Mouse (Mus musculus): ENCODE measurements around the gene Atp8a1.

Gene Atp8a1

GRCm38 (mm10) chr5:67847253-67848165 lies at the start of gene Atp8a1:
TSS of gene Atp8a1 (minus strand) at chr5:67847434.
- DNase-seq (ENCODE audit: low read depth, low spot score), result peak; percentile 96

- DNase-seq (ENCODE audit: low read depth, low spot score), result no peak
Observed at GRCm38 (mm10) chr5:67884422-67885210, 37.4 kb upstream of the Atp8a1 start.

- no peak for DNase-seq (ENCODE audit: low read depth, low spot score)
Observed at GRCm38 (mm10) chr5:67883564-67884171, 36.4 kb upstream of the Atp8a1 start.

GRCm38 (mm10) chr5:67871414-67871813 lies 24.2 kb upstream of the Atp8a1 start:
- no peak for DNase-seq (ENCODE audit: low read depth, low spot score)

GRCm38 (mm10) chr5:67866221-67866620 lies 19.0 kb upstream of the Atp8a1 start:
- DNase-seq (ENCODE audit: low read depth, low spot score), result no peak

- DNase-seq (ENCODE audit: low read depth, low spot score), result no peak
Observed at GRCm38 (mm10) chr5:67865670-67866069, 18.4 kb upstream of the Atp8a1 start.

- no peak for DNase-seq (ENCODE audit: low read depth, low spot score)
Observed at GRCm38 (mm10) chr5:67864508-67865060, 17.4 kb upstream of the Atp8a1 start.

GRCm38 (mm10) chr5:67863950-67864391 lies 16.7 kb upstream of the Atp8a1 start:
- no peak for DNase-seq (ENCODE audit: low read depth, low spot score)

GRCm38 (mm10) chr5:67854963-67855606 lies 7.9 kb upstream of the Atp8a1 start:
- DNase-seq (ENCODE audit: low read depth, low spot score), result no peak

- no peak for DNase-seq (ENCODE audit: low read depth, low spot score)
Observed at GRCm38 (mm10) chr5:67852860-67853259, 5.6 kb upstream of the Atp8a1 start.

GRCm38 (mm10) chr5:67849411-67849810 lies 2.2 kb upstream of the Atp8a1 start:
- DNase-seq (ENCODE audit: low read depth, low spot score), result no peak

GRCm38 (mm10) chr5:67848511-67849014 lies 1.3 kb upstream of the Atp8a1 start:
- no peak for DNase-seq (ENCODE audit: low read depth, low spot score)

GRCm38 (mm10) chr5:67846361-67847224 lies 641 bp downstream of the Atp8a1 start:
- peak; percentile 31 for DNase-seq (ENCODE audit: low read depth, low spot score)

GRCm38 (mm10) chr5:67845190-67845691 lies 2.0 kb downstream of the Atp8a1 start:
- DNase-seq (ENCODE audit: low read depth, low spot score), result peak; percentile 44

GRCm38 (mm10) chr5:67844070-67844469 lies 3.2 kb downstream of the Atp8a1 start:
- DNase-seq (ENCODE audit: low read depth, low spot score), result no peak

- DNase-seq (ENCODE audit: low read depth, low spot score), result no peak
Observed at GRCm38 (mm10) chr5:67842306-67842705, 4.9 kb downstream of the Atp8a1 start.

GRCm38 (mm10) chr5:67833841-67834240 lies 13.4 kb downstream of the Atp8a1 start:
- DNase-seq (ENCODE audit: low read depth, low spot score), result no peak

GRCm38 (mm10) chr5:67831293-67832147 lies 15.7 kb downstream of the Atp8a1 start:
- DNase-seq (ENCODE audit: low read depth, low spot score), result no peak

- no peak for DNase-seq (ENCODE audit: low read depth, low spot score)
Observed at GRCm38 (mm10) chr5:67828356-67828755, 18.9 kb downstream of the Atp8a1 start.

Data from c-Kit-negative CD71-positive TER-119-positive erythroid progenitor cells, embryonic 14.5 days (primary cell).